Mouse (Mus musculus): ENCODE data around the gene Uhrf1bp1. TPM values are rescaled to one million over a fixed set of nuclear protein-coding genes. Genes with fewer than 3 reads are reported as not detected.
"Not testable (repeated sequence)": the region's sequence is repeated elsewhere in the genome, so short reads cannot be mapped to it uniquely, and the experiment has no call there.

Gene Uhrf1bp1
- total and polyA plus RNA-seq, 2 experiments from 2014 or later, result 3.4 to 19.9 TPM

- Histone ChIP-seq H3K4me1 (ENCODE audit: insufficient read depth, low read length) (peaks cover 4% of the 10 kb centered on the region; the same call in 1 of the 2 replicates), H3K4me2 (ENCODE audit: low read depth, low read length) (no peak overlapping the region), H3K9ac (replicated peaks; ENCODE audit: low read length) (no peak overlapping the region), H3K9me3 (ENCODE audit: low read length) (no peaks in the 10 kb centered on the region), H3K36me3 (ENCODE audit: insufficient read depth, low read length) (no peaks in the 10 kb centered on the region), H3K27ac (no peak overlapping the region), H3K27me3 (ENCODE audit: insufficient read depth, low read length) (no peaks in the 10 kb centered on the region), H3K4me3 (ENCODE audit: low read length) (no peak overlapping the region)
- TF ChIP-seq CTCF (IDR thresholded peaks at IDR 0.05; ENCODE audit: low read depth), result no peak
- no peak for ATAC-seq
- DNase-seq (ENCODE audit: low spot score), result no peak
- WGBS, result 74% methylated on average over 1 of the region's 1 CpGs
These were observed 31.3 kb upstream of the Uhrf1bp1 start for GRCm38 (mm10) chr17:27824941-27825340.

DNA sequence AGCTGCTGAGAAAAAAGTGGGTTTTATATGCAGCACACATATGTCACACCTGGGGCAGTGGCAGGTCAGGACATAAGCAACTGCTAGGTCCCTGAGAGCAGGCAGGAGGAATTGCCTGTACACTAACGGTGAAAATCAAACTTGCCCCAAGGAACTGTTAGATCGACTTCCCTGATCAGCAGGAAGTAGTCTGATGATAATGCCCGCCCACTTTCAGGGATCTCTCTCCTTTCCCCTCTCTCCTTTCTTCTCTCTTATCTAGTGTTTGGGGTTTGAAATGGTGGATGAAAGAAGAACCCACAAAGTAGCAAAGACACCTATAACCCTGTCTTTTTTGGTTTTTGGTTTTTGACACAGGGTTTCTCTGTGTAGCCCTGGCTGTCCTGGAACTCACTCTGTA is 30.7 kb upstream of the Uhrf1bp1 start:
- no peak overlapping the region for H3K4me3 ChIP-seq (ENCODE audit: low read length)
- H3K36me3 ChIP-seq (ENCODE audit: insufficient read depth, low read length), result no peaks in the 10 kb centered on the region
- DNase-seq (ENCODE audit: low spot score), result no peak
- no peaks in the 10 kb centered on the region for H3K9me3 ChIP-seq (ENCODE audit: low read length)
- H3K4me2 ChIP-seq (ENCODE audit: low read depth, low read length), result peak overlapping the region; percentile 53; the same call in 1 of the 2 replicates
- H3K27ac ChIP-seq, result no peak overlapping the region
- 56% methylated on average over 3 of the region's 3 CpGs for WGBS
- peaks cover 4% of the 10 kb centered on the region; the same call in 1 of the 2 replicates for H3K4me1 ChIP-seq (ENCODE audit: insufficient read depth, low read length)
- no peaks in the 10 kb centered on the region for H3K27me3 ChIP-seq (ENCODE audit: insufficient read depth, low read length)
- ATAC-seq, result no peak
- no peak for TF ChIP-seq CTCF (IDR thresholded peaks at IDR 0.05; ENCODE audit: low read depth)
- H3K9ac ChIP-seq (replicated peaks; ENCODE audit: low read length), result no peak overlapping the region

DNA sequence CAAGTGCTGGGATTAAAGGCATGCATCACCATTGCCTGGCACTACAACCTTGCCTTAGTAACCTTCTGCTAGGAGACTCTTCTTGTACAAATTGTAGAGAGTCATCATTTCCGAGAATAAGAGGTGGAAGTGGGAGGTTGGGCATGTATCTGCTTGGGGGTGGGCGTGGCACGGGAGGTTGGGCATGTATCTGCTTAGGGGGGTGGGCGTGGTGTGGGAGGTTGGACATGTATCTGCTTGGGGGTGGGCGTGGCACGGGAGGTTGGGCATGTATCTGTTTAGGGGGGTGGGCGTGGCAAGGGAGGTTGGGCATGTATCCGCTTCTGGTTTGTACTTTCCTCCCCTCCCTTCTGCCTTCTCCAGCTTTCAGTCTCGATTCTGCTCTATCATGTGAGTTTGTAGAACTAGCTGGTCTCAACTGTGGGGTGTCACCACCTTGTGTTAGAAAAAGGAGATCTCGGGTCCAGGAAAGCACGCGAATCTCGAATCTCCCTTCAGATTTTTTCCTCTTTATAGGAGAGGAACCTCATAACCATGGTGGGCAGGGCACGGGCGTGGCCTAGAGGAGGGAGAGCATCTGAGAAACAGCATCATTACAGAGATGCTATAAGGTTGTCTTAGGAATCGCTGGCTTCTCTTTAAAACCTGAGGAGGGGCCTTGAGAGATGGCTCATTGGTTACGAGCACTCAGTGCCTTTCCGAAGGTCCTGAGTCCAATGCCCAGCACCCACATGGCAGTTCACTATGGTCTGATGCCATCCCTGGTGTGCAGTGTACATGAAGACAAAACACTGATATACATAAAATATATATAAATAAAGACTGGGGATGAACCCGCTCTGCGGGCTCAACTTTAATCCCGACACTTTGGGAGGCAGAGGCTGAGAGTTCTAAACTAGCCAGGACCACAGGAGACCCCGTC is 30.0 kb upstream of the Uhrf1bp1 start:
- 5% methylated on average over 22 of the region's 22 CpGs for WGBS
- ATAC-seq (peak; percentile 67), DNase-seq (ENCODE audit: low spot score) (peak; percentile 72)
- H3K9me3 ChIP-seq (ENCODE audit: low read length), result no peaks in the 10 kb centered on the region
- TF ChIP-seq CTCF (IDR thresholded peaks at IDR 0.05; ENCODE audit: low read depth), result peak; percentile 33
- peak overlapping the region; percentile 24 for H3K4me3 ChIP-seq (ENCODE audit: low read length)
- peak overlapping the region; percentile 9; the same call in 1 of the 2 replicates for H3K9ac ChIP-seq (replicated peaks; ENCODE audit: low read length)
- no peaks in the 10 kb centered on the region for H3K36me3 ChIP-seq (ENCODE audit: insufficient read depth, low read length)
- H3K4me1 ChIP-seq (ENCODE audit: insufficient read depth, low read length), result peaks cover 2% of the 10 kb centered on the region; the same call in 1 of the 2 replicates
- peak overlapping the region; percentile 69 for H3K27ac ChIP-seq
- H3K4me2 ChIP-seq (ENCODE audit: low read depth, low read length), result peak overlapping the region; percentile 53
- H3K27me3 ChIP-seq (ENCODE audit: insufficient read depth, low read length), result no peaks in the 10 kb centered on the region

GRCm38 (mm10) chr17:27826908-27827383 is 29.3 kb upstream of the Uhrf1bp1 start:
- no peaks in the 10 kb centered on the region for H3K9me3 ChIP-seq (ENCODE audit: low read length)

DNA sequence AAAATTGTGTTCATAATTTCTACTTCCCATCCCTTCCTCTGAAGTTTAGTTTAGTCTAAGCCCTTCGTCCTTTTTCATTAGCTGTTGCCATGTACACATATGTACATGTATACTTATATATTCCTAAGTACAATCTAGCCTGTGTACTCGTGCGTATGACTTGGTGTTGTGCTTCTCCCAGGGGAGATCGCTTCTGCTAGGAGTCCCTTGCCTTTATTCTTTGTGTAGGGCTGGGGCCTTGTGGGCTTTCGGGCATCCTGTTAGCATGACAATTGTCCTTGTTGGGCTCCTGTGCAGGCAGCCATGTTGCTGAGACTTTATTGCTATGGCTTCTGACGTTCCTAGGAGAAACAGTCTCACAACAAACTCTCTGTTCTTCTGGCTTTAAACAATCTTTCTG is 28.7 kb upstream of the Uhrf1bp1 start:
- no peak for DNase-seq (ENCODE audit: low spot score)
- Histone ChIP-seq H3K9me3 (ENCODE audit: low read length) (no peaks in the 10 kb centered on the region), H3K4me3 (ENCODE audit: low read length) (no peak overlapping the region), H3K27me3 (ENCODE audit: insufficient read depth, low read length) (no peaks in the 10 kb centered on the region), H3K27ac (no peak overlapping the region), H3K9ac (replicated peaks; ENCODE audit: low read length) (no peak overlapping the region), H3K36me3 (ENCODE audit: insufficient read depth, low read length) (no peaks in the 10 kb centered on the region), H3K4me2 (ENCODE audit: low read depth, low read length) (peak overlapping the region; percentile 53; the same call in 1 of the 2 replicates), H3K4me1 (ENCODE audit: insufficient read depth, low read length) (no peaks in the 10 kb centered on the region)
- no peak for ATAC-seq
- WGBS, result 13% methylated on average over 6 of the region's 6 CpGs
- no peak for TF ChIP-seq CTCF (IDR thresholded peaks at IDR 0.05; ENCODE audit: low read depth)

More at GRCm38 (mm10) chr17:27826908-27827383, 29.3 kb upstream of the Uhrf1bp1 start:
- no peaks in the 10 kb centered on the region for H3K27me3 ChIP-seq (ENCODE audit: insufficient read depth, low read length)
- no peak for TF ChIP-seq CTCF (IDR thresholded peaks at IDR 0.05; ENCODE audit: low read depth)
- under 1% methylated on average over 8 of the region's 9 CpGs for WGBS
- ATAC-seq (no peak), DNase-seq (ENCODE audit: low spot score) (peak; percentile 23)
- H3K9ac ChIP-seq (replicated peaks; ENCODE audit: low read length), result no peak overlapping the region
- 0 out of 2 replicates have a peak overlapping the region, but pooled peaks have one; percentile 69 for H3K27ac ChIP-seq
- H3K36me3 ChIP-seq (ENCODE audit: insufficient read depth, low read length), result no peaks in the 10 kb centered on the region
- peak overlapping the region; percentile 24; the same call in 1 of the 2 replicates for H3K4me3 ChIP-seq (ENCODE audit: low read length)
- peak overlapping the region; percentile 53 for H3K4me2 ChIP-seq (ENCODE audit: low read depth, low read length)
- H3K4me1 ChIP-seq (ENCODE audit: insufficient read depth, low read length), result no peaks in the 10 kb centered on the region

DNA sequence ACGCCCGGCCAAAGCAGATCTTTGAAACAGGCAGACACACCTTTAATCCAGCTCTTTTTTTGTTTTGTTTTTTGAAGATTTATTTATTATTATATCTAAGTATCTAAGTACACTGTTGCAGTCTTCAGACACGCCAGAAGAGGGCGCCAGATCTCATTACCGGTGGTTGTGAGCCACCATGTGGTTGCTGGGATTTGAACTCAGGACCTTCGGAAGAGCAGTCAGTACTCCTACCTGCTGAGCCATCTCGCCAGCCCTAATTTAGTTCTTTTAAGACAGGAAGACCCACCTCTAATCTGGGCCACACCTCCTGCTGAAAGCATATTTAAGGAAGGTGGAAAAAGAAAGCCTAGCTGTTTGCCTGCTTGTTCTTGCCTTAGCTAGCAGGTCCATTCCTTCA is 25.8 kb upstream of the Uhrf1bp1 start:
- ATAC-seq (no peak), DNase-seq (ENCODE audit: low spot score) (no peak)
- Histone ChIP-seq H3K4me1 (ENCODE audit: insufficient read depth, low read length) (no peaks in the 10 kb centered on the region), H3K27ac (no peak overlapping the region), H3K4me3 (ENCODE audit: low read length) (no peak overlapping the region), H3K9me3 (ENCODE audit: low read length) (no peaks in the 10 kb centered on the region), H3K36me3 (ENCODE audit: insufficient read depth, low read length) (no peaks in the 10 kb centered on the region), H3K4me2 (ENCODE audit: low read depth, low read length) (no peak overlapping the region), H3K27me3 (ENCODE audit: insufficient read depth, low read length) (no peaks in the 10 kb centered on the region), H3K9ac (replicated peaks; ENCODE audit: low read length) (no peak overlapping the region)
- peak; percentile 26; the same call in 1 of the 2 replicates for TF ChIP-seq CTCF (IDR thresholded peaks at IDR 0.05; ENCODE audit: low read depth)
- 54% methylated on average over 7 of the region's 7 CpGs for WGBS

DNA sequence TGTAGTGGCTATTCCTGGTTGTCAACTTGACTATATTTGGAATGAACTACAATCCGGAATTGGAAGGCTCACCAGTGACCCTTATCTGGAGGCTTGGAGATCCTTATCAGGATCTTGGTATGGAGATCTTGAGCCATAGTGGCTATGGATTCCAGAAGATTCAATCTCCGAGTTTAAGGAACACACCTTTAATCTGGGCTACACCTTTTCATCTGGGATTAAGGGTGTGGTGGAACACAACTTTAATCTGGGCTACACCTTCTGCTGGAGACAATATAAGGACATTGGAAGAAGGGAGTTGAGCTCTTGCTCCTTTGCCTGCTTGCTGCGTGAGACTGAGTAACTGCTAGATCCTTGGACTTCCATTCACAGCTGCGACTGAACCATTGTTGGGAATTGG is 18.4 kb upstream of the Uhrf1bp1 start, which contains the start of gene Snrpc:
Gene Snrpc, plus strand, starts transcription at position 301 of the 400 bp plus-strand sequence.
- not testable (repeated sequence) for H3K4me1 ChIP-seq (ENCODE audit: insufficient read depth, low read length); DNase-seq (ENCODE audit: low spot score); H3K4me2 ChIP-seq (ENCODE audit: low read depth, low read length); ATAC-seq; H3K9ac ChIP-seq (replicated peaks; ENCODE audit: low read length); H3K27me3 ChIP-seq (ENCODE audit: insufficient read depth, low read length); H3K9me3 ChIP-seq (ENCODE audit: low read length); H3K4me3 ChIP-seq (ENCODE audit: low read length); H3K27ac ChIP-seq
- peaks cover 11% of the 10 kb centered on the region; the same call in 1 of the 2 replicates for H3K36me3 ChIP-seq (ENCODE audit: insufficient read depth, low read length)
- 82% methylated on average over 3 of the region's 4 CpGs for WGBS

All from hindbrain, postnatal 0 days (tissue).